Mouse (Mus musculus): ENCODE results near the gene Tceal1.

GRCm38 (mm10) chrX:136708782-136709181 is 1.0 kb downstream of the Tceal1 start:
- TF ChIP-seq HCFC1 (IDR thresholded peaks at IDR 0.05; ENCODE audit: low read depth, low read length) (no peak), MEF2A (IDR thresholded peaks at IDR 0.05; ENCODE audit: borderline replicate concordance, low read depth, low read length) (no peak), CHD2 (IDR thresholded peaks at IDR 0.05; ENCODE audit: low read length) (no peak), CHD1 (IDR thresholded peaks at IDR 0.05; ENCODE audit: low read depth, low read length) (no peak), SIN3A (IDR thresholded peaks at IDR 0.05; ENCODE audit: low read length) (no peak), CTCF (conservative IDR thresholded peaks at IDR 0.05 in 1 of 2, IDR thresholded peaks at IDR 0.05 in 1 of 2; ENCODE audit: low read depth in 2 of 2, low read length in 2 of 2) (no peak), POLR2A (IDR thresholded peaks at IDR 0.05; ENCODE audit: low read depth, low read length) (no peak), USF2 (conservative IDR thresholded peaks at IDR 0.05; ENCODE audit: low read depth, low read length) (no peak), GABPA (IDR thresholded peaks at IDR 0.05; ENCODE audit: insufficient replicate concordance, low read depth, low read length) (no peak), E2F4 (IDR thresholded peaks at IDR 0.05; ENCODE audit: insufficient replicate concordance, low read depth, low read length) (no peak), MAX (IDR thresholded peaks at IDR 0.05; ENCODE audit: low read length) (no peak), MAFK (IDR thresholded peaks at IDR 0.05; ENCODE audit: insufficient replicate concordance, low read length) (no peak), ZC3H11A (IDR thresholded peaks at IDR 0.05; ENCODE audit: low read depth, low read length) (no peak), ZKSCAN1 (IDR thresholded peaks at IDR 0.05; ENCODE audit: borderline replicate concordance, low read depth, low read length) (no peak)

All from CH12.LX (cell line).